Mouse (Mus musculus) forebrain, postnatal 0 days (tissue): ENCODE data around the gene Ptn. TPM values are rescaled to one million over a fixed set of nuclear protein-coding genes. Genes with fewer than 3 reads are reported as not detected.
A peak's percentile ranks its signal among the peaks of the same experiment; 100 is the strongest.

Experiments
- ATAC-seq: fragments of 200-750 bp; cut with Nextera tagmentation; 2 replicates; pipeline ENCODE4 v1.8.0; 2017; ENCODE audit warnings: mild to moderate bottlenecking, moderate library complexity
- DNase-seq: peaks from one replicate; pipeline ENCODE4 v3.0.0-alpha.2; 2015
- H3K27ac ChIP-seq: fragments of 300-500 bp; sonication (generic); 2 replicates; pipeline ENCODE4 v1.5.1; 2014; ENCODE audit warnings: low read depth, mild to moderate bottlenecking, antibody characterized with exemption, low read length, moderate library complexity, mixed read lengths
- H3K27me3 ChIP-seq: fragments of 300-500 bp; sonication (generic); 2 replicates; pipeline ENCODE4 v1.6.1; 2014; ENCODE audit warnings: mild to moderate bottlenecking, low read length, mixed read lengths; ENCODE audit not compliant: insufficient read depth
- H3K36me3 ChIP-seq: fragments of 300-500 bp; sonication (generic); 2 replicates; pipeline ENCODE4 v1.6.1; 2014; ENCODE audit warnings: mild to moderate bottlenecking, moderate library complexity; ENCODE audit not compliant: insufficient read depth
- H3K4me1 ChIP-seq: fragments of 300-500 bp; sonication (generic); 2 replicates; pipeline ENCODE4 v1.6.1; 2014; ENCODE audit warnings: antibody characterized with exemption; ENCODE audit not compliant: insufficient read depth
- H3K4me2 ChIP-seq: fragments of 300-500 bp; sonication (generic); 2 replicates; pipeline ENCODE4 v1.6.1; 2014; ENCODE audit warnings: low read depth, mild to moderate bottlenecking, moderate library complexity
- H3K4me3 ChIP-seq: fragments of 300-500 bp; sonication (generic); 2 replicates; pipeline ENCODE4 v1.5.1; 2014; ENCODE audit warnings: low read depth, low read length, mixed read lengths
- H3K9ac ChIP-seq: fragments of 300-500 bp; sonication (generic); 2 replicates; pipeline ENCODE4 v1.6.1; 2014; ENCODE audit warnings: mild to moderate bottlenecking
- H3K9me3 ChIP-seq: fragments of 300-500 bp; sonication (generic); 2 replicates; pipeline ENCODE4 v1.6.1; 2016; ENCODE audit warnings: low read length
- CTCF ChIP-seq: sonication (generic); IDR thresholded peaks from 2 replicates; pipeline ENCODE4 v1.5.1; 2016; ENCODE audit warnings: antibody characterized with exemption, control low read depth, low read depth
- WGBS: fragments of 180-500 bp; shearing (Covaris S2); extraction: QIAGEN DNeasy Blood & Tissue Kit; methylation state at CpG from one replicate; pipeline ENCODE4 v1.1.7; 2014; 5-methylcytosine and 5-hydroxymethylcytosine counted together
- polyA plus RNA-seq: library from polyadenylated mRNA; unstranded; fragments of >200 nt; fragmentation: Nextera tagmentation; extraction: Ambion mirVana; gene quantifications from 2 replicates; pipeline ENCODE4 v1.2.1, GENCODE M21; 2015
- total RNA-seq: library from RNA; depleted of rRNA; stranded (reverse); fragments of >200 nt; gene quantifications from 2 replicates; pipeline ENCODE4 v1.2.3, GENCODE M21; 2014

Ptn gene
- total and polyA plus RNA-seq, 2 experiments from 2014 or later, result 598 to 916 TPM

DNA sequence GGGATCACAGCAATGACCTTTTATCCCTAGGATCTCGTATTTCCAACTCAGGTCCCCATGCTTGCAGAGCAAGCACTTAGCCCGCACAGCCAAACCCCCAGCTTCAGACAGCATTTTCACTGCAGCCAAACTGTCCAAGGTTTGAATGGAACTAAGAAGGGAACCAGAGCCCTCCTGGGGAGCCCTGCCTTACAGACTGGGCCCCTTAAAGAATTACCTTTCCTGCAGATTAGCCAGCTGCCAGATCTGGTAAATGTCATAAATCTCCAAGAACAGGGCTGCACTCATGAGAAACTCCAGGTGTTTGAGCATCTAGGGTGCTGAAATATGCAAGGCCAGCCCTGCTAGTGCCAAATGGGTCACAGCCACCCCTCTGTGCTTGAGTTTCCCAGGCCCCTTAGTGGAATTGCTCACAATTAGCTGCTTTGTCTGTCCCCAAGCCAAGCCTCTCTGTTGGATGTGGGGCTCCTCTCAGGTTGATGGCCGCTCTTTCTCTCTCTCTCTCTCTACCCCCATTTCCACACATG is 25.3 kb downstream of the Ptn start:
- Histone ChIP-seq H3K4me3 (no peak overlapping the region), H3K27me3 (no peaks in the 10 kb centered on the region), H3K4me2 (no peak overlapping the region), H3K4me1 (peaks cover 13% of the 10 kb centered on the region; the same call in 1 of the 2 replicates), H3K9me3 (no peaks in the 10 kb centered on the region), H3K9ac (no peak overlapping the region), H3K27ac (peak overlapping the region; percentile 67), H3K36me3 (peaks cover 10% of the 10 kb centered on the region; the same call in 1 of the 2 replicates)
- WGBS, result 18% methylated on average over 3 of the region's 3 CpGs
- DNase-seq, result peak; percentile 41
- peak; percentile 82 for ATAC-seq
- TF ChIP-seq CTCF, result no peak

DNA sequence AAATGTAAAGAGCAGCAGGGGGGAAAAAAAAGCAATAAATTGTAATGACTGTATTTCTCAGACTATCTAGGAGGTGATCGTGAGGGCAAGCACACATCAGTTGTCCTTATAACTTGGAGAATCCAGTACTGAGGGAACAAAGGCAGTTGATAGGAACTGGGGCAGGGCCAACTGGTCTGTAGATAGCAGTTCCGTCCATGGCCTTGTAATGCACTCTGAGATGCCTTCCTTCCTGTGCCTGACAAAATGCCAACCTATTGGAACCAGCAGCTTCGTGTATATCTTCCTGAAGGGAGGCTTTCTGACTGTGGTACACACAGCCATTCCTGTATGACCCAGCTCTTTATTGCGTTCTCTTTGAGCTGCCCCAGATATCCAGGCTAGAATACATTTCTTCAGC is 27.5 kb downstream of the Ptn start:
- TF ChIP-seq CTCF, result no peak
- no peak overlapping the region for H3K4me2 ChIP-seq
- ATAC-seq, result no peak
- H3K27me3 ChIP-seq, result no peaks in the 10 kb centered on the region
- no peak overlapping the region for H3K9ac ChIP-seq
- H3K4me3 ChIP-seq, result no peak overlapping the region
- WGBS, result 74% methylated on average over 4 of the region's 4 CpGs
- peaks cover 3% of the 10 kb centered on the region for H3K4me1 ChIP-seq
- H3K9me3 ChIP-seq, result no peaks in the 10 kb centered on the region
- no peak for DNase-seq
- H3K36me3 ChIP-seq, result peaks cover 10% of the 10 kb centered on the region; the same call in 1 of the 2 replicates
- peak overlapping the region; percentile 29; the same call in 1 of the 2 replicates for H3K27ac ChIP-seq

DNA sequence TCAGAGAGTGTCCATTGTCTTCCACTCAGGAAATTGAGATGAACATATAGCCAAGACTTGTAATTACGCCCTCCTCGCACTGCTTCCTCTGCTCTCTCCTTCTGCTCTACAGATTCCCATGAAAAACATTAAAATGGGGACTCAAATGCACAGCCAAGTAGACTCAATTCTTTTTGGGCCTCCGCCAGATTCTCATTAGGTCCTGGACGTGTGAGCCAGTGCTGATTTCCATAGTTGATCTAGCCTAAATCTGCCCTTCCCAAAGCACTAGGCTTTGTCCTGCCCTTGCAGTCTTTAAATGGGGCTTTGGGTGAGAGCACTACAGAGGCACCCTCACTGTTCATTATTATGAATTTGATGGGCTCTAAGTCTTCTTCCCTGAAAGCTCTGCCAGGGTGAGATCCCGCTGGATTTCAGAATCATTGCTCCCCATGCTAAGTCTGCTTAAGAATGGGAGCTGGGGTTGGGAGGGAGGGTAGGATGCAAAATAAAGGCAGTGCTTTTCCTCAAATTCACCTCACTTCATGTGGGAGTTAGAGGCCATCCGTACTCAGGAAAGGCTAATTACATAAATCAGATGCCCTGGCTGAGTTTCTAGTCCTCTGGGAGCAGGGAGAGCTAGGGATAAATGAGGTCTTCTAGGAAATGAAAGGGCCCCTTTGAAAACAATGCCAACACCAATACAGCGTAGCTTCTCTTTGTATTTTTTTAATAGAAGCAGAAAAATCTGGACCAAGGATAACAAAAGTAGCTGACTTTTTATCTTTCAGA is 32.3 kb downstream of the Ptn start:
- Histone ChIP-seq H3K4me2 (no peak overlapping the region), H3K4me1 (peaks cover 26% of the 10 kb centered on the region), H3K36me3 (0 out of 2 replicates have a peak, but pooled peaks cover 4% of the 10 kb centered on the region), H3K9ac (no peak overlapping the region), H3K27me3 (no peaks in the 10 kb centered on the region), H3K27ac (peak overlapping the region; percentile 74), H3K9me3 (no peaks in the 10 kb centered on the region), H3K4me3 (no peak overlapping the region)
- ATAC-seq (peak; percentile 66), DNase-seq (peak; percentile 84)
- WGBS, result 16% methylated on average over 7 of the region's 7 CpGs
- TF ChIP-seq CTCF, result no peak

DNA sequence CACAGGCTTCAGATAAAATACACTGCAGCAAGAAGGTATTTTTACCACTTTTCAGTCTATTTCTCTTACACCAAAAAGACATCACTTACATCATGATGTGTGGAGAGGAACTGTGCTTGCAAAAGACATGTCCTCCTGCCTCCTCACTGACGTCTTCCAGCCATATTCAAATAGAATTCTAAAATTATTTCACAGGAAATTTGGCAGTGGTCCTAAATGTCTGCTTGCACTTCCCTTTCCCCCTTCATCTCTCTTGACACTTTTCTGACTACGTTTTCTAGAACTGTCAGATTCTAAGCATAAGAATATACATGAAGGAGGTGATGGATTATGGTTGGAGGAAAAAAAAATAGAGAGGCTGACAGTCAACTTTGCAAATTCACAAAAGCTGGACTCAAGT is 33.0 kb downstream of the Ptn start:
- no peak overlapping the region for H3K4me2 ChIP-seq
- H3K27ac ChIP-seq, result peak overlapping the region; percentile 74
- ATAC-seq, result peak; percentile 70
- H3K9me3 ChIP-seq, result no peaks in the 10 kb centered on the region
- no peak overlapping the region for H3K9ac ChIP-seq
- WGBS, result 18% methylated on average over 2 of the region's 2 CpGs
- H3K27me3 ChIP-seq, result no peaks in the 10 kb centered on the region
- peak; percentile 68 for DNase-seq
- H3K4me3 ChIP-seq, result no peak overlapping the region
- peaks cover 26% of the 10 kb centered on the region for H3K4me1 ChIP-seq
- no peak for TF ChIP-seq CTCF
- H3K36me3 ChIP-seq, result peaks cover 8% of the 10 kb centered on the region

DNA sequence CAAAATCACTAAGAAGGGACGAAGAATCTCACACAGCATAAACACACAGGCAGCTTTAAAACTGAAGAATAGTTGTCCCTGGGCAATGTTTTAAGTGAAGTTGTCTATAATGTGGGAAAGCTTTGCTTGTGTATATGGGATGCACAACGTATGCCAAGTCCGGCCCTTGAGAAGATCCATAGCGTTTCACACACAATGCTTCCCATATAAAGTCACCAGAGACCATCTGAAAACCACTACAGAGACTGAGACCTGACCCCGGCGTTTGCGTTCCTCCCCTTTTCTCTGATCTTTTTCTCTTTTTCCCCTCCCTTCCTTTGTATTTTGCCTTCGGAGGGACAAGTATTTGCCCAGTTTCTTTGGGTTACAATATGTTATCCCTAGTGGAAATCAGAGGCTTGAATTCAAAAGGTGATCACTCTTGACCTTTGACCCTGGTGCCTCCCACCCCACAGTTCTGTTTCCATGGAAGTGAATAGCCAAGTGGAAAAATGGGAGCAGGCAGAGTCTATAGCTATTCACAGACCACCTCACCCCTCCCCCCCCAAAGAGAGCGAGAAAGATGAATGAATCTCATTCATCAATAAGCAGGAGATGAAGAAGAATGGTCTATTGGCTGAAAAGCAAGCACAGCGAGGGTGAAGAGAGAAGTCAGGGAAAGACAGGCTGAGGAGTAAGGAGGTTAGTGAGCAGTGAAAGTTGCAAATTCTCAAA is 34.2 kb downstream of the Ptn start:
- TF ChIP-seq CTCF, result no peak
- peaks cover 9% of the 10 kb centered on the region for H3K36me3 ChIP-seq
- ATAC-seq, result no peak
- no peak overlapping the region for H3K4me3 ChIP-seq
- H3K4me1 ChIP-seq, result peaks cover 26% of the 10 kb centered on the region
- H3K9ac ChIP-seq, result no peak overlapping the region
- 18% methylated on average over 10 of the region's 10 CpGs for WGBS
- H3K27ac ChIP-seq, result peak overlapping the region; percentile 74
- H3K9me3 ChIP-seq, result no peaks in the 10 kb centered on the region
- H3K27me3 ChIP-seq, result no peaks in the 10 kb centered on the region
- DNase-seq, result no peak
- H3K4me2 ChIP-seq, result no peak overlapping the region

DNA sequence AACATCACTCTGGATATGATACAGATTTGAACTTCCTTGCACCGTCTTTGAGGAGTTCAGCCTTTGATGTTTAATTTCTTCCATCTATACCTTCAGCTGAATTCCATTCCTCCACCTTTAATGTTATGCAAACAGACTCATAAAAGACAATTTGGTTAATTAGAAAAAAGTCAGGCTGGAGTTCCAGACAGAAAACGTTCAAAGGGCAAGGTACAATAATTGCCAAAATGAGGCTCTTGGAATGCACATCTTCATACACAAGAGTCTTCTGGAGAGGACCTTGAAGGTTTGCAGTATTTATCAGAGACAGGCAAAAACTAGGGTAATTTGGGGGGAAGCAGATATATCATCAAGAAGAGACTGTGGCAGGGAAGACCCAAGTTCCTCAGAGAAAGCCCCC is 37.5 kb downstream of the Ptn start:
- Histone ChIP-seq H3K27ac (no peak overlapping the region), H3K9me3 (no peaks in the 10 kb centered on the region), H3K27me3 (no peaks in the 10 kb centered on the region), H3K4me2 (no peak overlapping the region), H3K4me3 (no peak overlapping the region), H3K36me3 (peaks cover 5% of the 10 kb centered on the region), H3K4me1 (peaks cover 24% of the 10 kb centered on the region), H3K9ac (no peak overlapping the region)
- no peak for TF ChIP-seq CTCF
- ATAC-seq, result no peak
- WGBS, result 52% methylated on average over 2 of the region's 2 CpGs
- DNase-seq, result no peak

DNA sequence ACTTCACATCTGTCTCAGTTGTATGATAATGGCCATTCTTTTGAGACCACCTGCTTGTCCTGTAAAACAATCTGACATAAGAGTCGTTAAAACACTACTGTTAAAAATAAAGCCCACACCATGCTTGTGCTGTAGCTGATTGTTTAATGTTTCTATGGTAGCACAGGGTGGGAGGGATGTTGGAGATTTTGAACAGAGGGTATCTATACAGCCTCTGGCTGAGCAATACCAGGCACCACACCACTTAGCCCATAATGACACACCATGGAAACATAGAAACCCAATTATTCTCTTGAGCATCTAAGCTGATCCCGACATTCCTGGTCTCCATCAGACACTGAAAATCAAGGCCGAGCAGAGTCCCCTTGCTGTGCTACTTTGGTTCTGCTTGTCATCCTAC is 41.0 kb downstream of the Ptn start:
- TF ChIP-seq CTCF, result no peak
- Histone ChIP-seq H3K4me2 (no peak overlapping the region), H3K4me3 (no peak overlapping the region), H3K27ac (no peak overlapping the region), H3K9me3 (no peaks in the 10 kb centered on the region), H3K9ac (no peak overlapping the region), H3K36me3 (peaks cover 9% of the 10 kb centered on the region), H3K27me3 (no peaks in the 10 kb centered on the region), H3K4me1 (peaks cover 2% of the 10 kb centered on the region; the same call in 1 of the 2 replicates)
- no peak for DNase-seq
- WGBS, result 33% methylated on average over 3 of the region's 3 CpGs
- ATAC-seq, result no peak
